Mouse (Mus musculus) brain, embryonic 18.5 days (tissue): Measurements from ENCODE around the gene Daw1.
A peak's percentile ranks its signal among the peaks of the same experiment; 100 is the strongest.

Experiments
- DNase-seq: peaks from one replicate; pipeline ENCODE4 v3.0.0-alpha.2; 2012; ENCODE audit warnings: low read depth, low spot score

Daw1 gene

DNA sequence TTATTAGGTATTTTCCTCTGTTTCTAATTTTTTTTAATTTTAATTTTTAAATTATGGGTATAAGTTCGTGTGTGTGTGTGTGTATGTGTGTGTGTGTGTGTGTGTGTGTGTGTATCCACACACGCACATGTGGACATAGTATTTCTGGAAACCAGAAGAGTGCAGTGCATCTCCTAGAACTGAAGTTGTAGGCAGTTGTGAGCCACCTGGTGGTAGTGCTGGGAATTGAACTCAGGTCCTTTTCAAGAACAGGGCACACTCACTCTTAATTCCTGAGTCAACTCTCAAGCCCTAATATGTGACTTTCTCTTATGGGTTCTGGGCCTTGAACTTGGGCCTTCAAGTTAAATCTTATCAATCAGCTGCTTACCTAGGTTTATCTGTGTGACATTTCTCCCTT is 27.6 kb downstream of the Daw1 start:
- DNase-seq = no peak

DNA sequence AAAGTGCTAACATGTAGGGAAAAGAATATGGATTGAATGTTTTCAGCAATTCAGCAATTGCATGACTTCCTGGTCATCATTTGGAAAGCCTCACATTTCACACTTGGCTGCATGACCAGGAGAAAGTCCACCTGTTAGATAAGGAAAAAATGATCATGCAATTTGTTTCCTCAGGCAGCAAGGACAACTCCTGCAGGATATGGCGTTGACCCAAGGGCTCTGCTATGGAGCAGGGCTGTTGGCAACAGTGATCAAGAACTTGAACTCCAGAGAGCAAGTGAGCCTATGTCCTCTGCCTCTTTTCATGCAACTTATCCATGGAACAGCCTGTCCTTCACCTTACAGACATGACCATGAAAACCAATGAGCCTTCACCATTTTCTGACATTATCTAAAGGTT is 50.4 kb downstream of the Daw1 start:
- no peak for DNase-seq

DNA sequence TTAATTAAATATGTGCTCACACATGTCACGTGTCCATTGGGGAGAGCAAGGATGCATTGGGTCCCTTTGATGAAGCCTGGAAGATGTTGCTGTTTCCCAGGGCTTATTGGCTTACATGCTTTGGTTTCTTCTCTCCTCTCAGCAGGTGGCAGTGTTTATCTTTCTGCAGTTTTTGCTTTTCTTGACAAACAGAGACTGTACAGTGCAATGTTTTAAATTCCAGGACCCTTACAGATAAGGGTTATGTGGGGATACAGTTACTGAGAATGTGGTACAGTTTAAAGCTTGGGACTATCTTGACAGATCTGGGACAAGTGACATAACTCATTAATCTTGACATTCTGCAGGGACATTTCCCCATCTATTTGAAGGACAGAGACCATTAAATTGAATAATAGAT is 58.7 kb downstream of the Daw1 start:
- peak; percentile 47 for DNase-seq

DNA sequence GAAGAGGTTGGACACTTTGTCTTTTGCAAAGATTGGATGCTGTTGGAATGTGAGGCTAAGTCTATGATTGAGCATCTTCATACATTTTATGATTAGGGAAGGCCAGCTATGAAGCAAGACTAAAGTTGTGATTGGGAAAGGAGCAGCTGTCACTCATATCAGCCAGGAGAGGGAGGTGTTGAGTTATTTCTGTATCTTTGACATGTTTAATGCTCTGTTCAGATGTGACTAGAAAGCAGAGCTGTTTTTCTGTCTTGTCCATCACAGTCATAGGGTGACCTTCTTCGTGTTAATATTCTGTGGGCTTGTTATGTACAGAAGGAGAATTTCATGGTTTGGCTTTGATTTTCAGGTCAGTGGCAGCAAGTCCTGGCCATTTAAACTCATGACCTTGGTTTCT is 63.5 kb downstream of the Daw1 start:
- peak; percentile 10 for DNase-seq

DNA sequence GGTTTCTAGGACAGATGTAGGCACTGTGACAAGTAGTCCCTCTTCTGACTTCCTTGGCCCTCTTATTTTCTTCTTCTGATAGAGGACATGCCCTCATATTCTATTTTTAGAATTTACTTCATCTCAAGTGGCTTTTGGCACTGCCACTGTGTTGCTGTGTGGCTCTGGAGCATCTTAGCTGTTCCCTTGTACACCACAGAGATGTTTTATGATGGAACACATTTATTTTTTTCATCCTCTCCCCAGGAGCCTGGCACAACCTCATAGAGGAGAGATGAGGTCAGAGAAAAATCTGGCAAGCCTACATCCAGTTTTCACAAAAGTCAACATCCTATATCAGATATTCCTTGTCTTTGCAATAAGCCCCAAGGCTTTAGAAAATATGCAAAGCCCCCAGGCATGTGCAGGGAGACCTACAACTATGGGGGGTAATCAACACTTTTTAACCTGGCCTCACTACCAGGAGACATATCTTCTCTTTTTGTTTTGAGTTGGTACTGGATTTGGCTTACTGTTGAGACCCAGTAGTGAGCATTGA is 64.9 kb downstream of the Daw1 start:
- DNase-seq = no peak

DNA sequence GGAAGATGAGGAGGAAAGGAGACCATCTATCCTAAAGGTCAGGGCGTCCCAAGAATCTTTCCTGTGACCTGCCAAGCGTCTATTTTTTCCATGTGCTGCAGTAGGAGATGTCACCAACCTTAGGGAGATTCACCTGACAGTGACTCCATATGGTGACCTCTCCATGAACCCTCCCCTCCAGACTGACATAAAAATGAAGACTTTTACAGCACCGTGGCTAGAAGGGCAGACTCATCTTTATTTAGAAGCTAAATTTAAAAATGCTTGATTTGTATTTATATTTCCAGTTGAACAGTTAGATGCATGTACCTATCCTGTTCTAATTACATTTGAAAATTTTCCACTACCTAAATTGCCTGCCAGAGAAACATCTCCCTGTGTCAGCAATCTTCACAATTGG is 68.4 kb downstream of the Daw1 start:
- DNase-seq = no peak

DNA sequence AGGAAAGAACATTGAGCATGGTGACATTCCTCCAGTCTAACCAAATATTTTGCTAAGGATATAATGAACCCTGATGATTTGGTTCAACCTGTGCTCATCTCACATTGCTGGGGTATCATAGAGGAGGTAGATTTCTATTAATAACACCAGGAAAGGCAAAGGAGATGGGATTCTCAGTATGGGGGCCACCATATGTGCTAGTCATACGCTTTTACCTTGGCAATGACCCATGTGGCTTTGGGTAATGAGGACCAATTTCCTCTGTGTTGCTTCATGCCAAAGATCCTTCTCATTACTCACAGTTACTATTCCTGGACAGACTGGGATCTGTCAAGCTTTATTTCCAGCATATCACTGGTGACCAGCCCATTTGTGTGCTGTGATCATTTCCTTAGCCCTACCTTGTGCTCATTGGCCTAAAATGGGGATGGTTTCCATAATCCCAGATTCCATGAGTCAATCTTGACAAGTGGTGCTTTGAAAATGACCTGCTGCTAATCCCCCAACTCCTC is 88.7 kb downstream of the Daw1 start:
- DNase-seq = no peak

DNA sequence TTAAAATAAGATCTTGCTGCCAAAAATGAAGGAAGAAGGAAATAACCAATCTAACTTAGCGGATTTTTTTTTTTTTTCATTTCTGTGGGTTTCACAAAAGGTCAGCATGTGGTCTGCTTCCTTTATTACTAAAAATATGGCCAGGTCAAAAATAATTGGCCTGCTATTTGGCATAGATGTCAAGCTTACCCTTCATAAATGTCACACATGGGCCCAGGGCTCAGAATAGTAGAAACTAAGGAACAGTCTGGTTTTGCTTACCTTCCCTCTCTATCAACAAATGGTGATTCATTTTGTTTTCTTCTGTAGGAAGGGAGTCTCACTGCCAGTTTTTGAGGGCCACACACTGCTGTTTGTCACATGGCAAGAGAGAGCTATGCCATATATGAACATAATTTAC is 92.2 kb downstream of the Daw1 start:
- DNase-seq = no peak
